Mouse (Mus musculus) left cerebral cortex, postnatal 4 days (tissue): Measurements from ENCODE around the gene Zbtb4. TPM values are rescaled to one million over a fixed set of nuclear protein-coding genes. Genes with fewer than 3 reads are reported as not detected.

Experiments used
- DNase-seq: peaks from one replicate; pipeline ENCODE4 v3.0.0-alpha.2; 2022
- intact Hi-C: fragments of 180-260 bp; cut with DNase I; formaldehyde crosslinking; loops from one replicate; pipeline ENCODE4 v1.15.1; 2025
- total RNA-seq, 2 experiments: library from RNA; stranded (reverse); gene quantifications; 2 replicates each; pipeline ENCODE4 v1.2.3; 2021

Zbtb4 gene
- total RNA-seq, 2 experiments from 2014 or later = 47.9 to 52.5 TPM

- intact Hi-C loops = no loop called here
- no peak for DNase-seq
Measured at GRCm38 (mm10) chr11:69828832-69829231, 63.1 kb downstream of the Zbtb4 start.

GRCm38 (mm10) chr11:69833554-69833953 lies 67.8 kb downstream of the Zbtb4 start:
- intact Hi-C loops = no loop called here
- DNase-seq = no peak

Other genes starting within 250 kb of the Zbtb4 start
- 1 to 10 TPM; 9.3 to 9.7 TPM for gene Dnah2, start 216.8 kb upstream of the Zbtb4 start, total RNA-seq
- 100 to 1,000 TPM; 180 to 225 TPM for gene Efnb3, start 205.7 kb upstream of the Zbtb4 start, total RNA-seq
- gene Wrap53, start 185.7 kb upstream of the Zbtb4 start, total RNA-seq = 1 to 10 TPM; 8.5 to 8.6 TPM
- gene Trp53, start 185.6 kb upstream of the Zbtb4 start, total RNA-seq = 10 to 100 TPM; 38.0 to 39.1 TPM
- gene Atp1b2, start 160.0 kb upstream of the Zbtb4 start, total RNA-seq = 100 to 1,000 TPM; 166 to 200 TPM
- gene Shbg, start 148.0 kb upstream of the Zbtb4 start, total RNA-seq = not detected
- gene Sat2, start 143.9 kb upstream of the Zbtb4 start, total RNA-seq = 10 to 100 TPM in 1 of 2 experiments, 1 to 10 TPM in 1; 8.7 to 12.4 TPM
- 100 to 1,000 TPM in 1 of 2 experiments, 10 to 100 TPM in 1; 98.2 to 107 TPM for gene Fxr2, start 132.9 kb upstream of the Zbtb4 start, total RNA-seq
- gene Sox15, start 110.6 kb upstream of the Zbtb4 start, total RNA-seq = not detected
- 10 to 100 TPM; 83.6 to 85.3 TPM for gene Mpdu1, start 103.3 kb upstream of the Zbtb4 start, total RNA-seq
- 1 to 10 TPM; 7.1 to 8.5 TPM for gene Cd68, start 99.8 kb upstream of the Zbtb4 start, total RNA-seq
- gene Eif4a1, start 93.5 kb upstream of the Zbtb4 start, total RNA-seq = 100 to 1,000 TPM; 661 to 680 TPM
- 100 to 1,000 TPM; 117 to 129 TPM for gene Senp3, start 83.8 kb upstream of the Zbtb4 start, total RNA-seq
- 1 to 10 TPM in 1 of 2 experiments, under 1 TPM in 1; 0.93 to 1.3 TPM for gene Tnfsf13, start 80.1 kb upstream of the Zbtb4 start, total RNA-seq
- 1 to 10 TPM; 6.4 to 8.7 TPM for gene Tnfsf12, start 70.1 kb upstream of the Zbtb4 start, total RNA-seq
- under 1 TPM; 0.30 to 0.97 TPM for gene Tnfsfm13, start 69.8 kb upstream of the Zbtb4 start, total RNA-seq
- 10 to 100 TPM; 49.6 to 54.6 TPM for gene Polr2a, start 7.3 kb upstream of the Zbtb4 start, total RNA-seq
- gene Slc35g3, start 3.9 kb upstream of the Zbtb4 start, total RNA-seq = not detected
- 1 to 10 TPM in 1 of 2 experiments, under 1 TPM in 1; 0.48 to 1.5 TPM for gene Chrnb1, start 30.0 kb downstream of the Zbtb4 start, total RNA-seq
- gene Fgf11, start 35.9 kb downstream of the Zbtb4 start, total RNA-seq = 10 to 100 TPM; 25.2 to 29.6 TPM
- gene Tmem102, start 39.7 kb downstream of the Zbtb4 start, total RNA-seq = not detected
- not detected for gene Gm39566, start 49.4 kb downstream of the Zbtb4 start, total RNA-seq
- not detected for gene Spem2, start 52.6 kb downstream of the Zbtb4 start, total RNA-seq
- gene Spem1, start 56.3 kb downstream of the Zbtb4 start, total RNA-seq = 1 to 10 TPM in 1 of 2 experiments, under 1 TPM in 1; 0.93 to 1.1 TPM
- gene Nlgn2, start 71.9 kb downstream of the Zbtb4 start, total RNA-seq = 100 to 1,000 TPM; 237 to 257 TPM
- 100 to 1,000 TPM; 140 to 155 TPM for gene Tmem256, start 72.6 kb downstream of the Zbtb4 start, total RNA-seq
- gene Plscr3, start 80.5 kb downstream of the Zbtb4 start, total RNA-seq = 10 to 100 TPM; 46.2 to 52.1 TPM
- gene Tnk1, start 92.8 kb downstream of the Zbtb4 start, total RNA-seq = not detected
- gene Tmem95, start 112.1 kb downstream of the Zbtb4 start, total RNA-seq = not detected
- gene Kctd11, start 115.5 kb downstream of the Zbtb4 start, total RNA-seq = 1 to 10 TPM in 1 of 2 experiments, under 1 TPM in 1; 0.38 to 1.0 TPM
- under 1 TPM; 0.50 to 0.72 TPM for gene Acap1, start 129.6 kb downstream of the Zbtb4 start, total RNA-seq
- gene 2810408A11Rik, start 135.1 kb downstream of the Zbtb4 start, total RNA-seq = 10 to 100 TPM in 1 of 2 experiments, 1 to 10 TPM in 1; 8.3 to 10.7 TPM
- 100 to 1,000 TPM; 157 to 165 TPM for gene Neurl4, start 135.2 kb downstream of the Zbtb4 start, total RNA-seq
- gene Gps2, start 148.0 kb downstream of the Zbtb4 start, total RNA-seq = 10 to 100 TPM; 37.8 to 38.3 TPM
- 100 to 1,000 TPM; 539 to 555 TPM for gene Eif5a, start 156.0 kb downstream of the Zbtb4 start, total RNA-seq
- gene Ybx2, start 169.9 kb downstream of the Zbtb4 start, total RNA-seq = 10 to 100 TPM; 16.1 to 23.5 TPM
- gene Slc2a4, start 182.3 kb downstream of the Zbtb4 start, total RNA-seq = 1 to 10 TPM; 1.7 to 3.2 TPM
- gene Cldn7, start 198.9 kb downstream of the Zbtb4 start, total RNA-seq = not detected
- 100 to 1,000 TPM in 1 of 2 experiments, 10 to 100 TPM in 1; 89.3 to 102 TPM for gene Ctdnep1, start 215.2 kb downstream of the Zbtb4 start, total RNA-seq
- gene Elp5, start 216.6 kb downstream of the Zbtb4 start, total RNA-seq = 100 to 1,000 TPM; 112 to 116 TPM
- 100 to 1,000 TPM; 303 to 307 TPM for gene Gabarap, start 225.2 kb downstream of the Zbtb4 start, total RNA-seq
- 10 to 100 TPM; 46.2 to 48.7 TPM for gene Phf23, start 229.9 kb downstream of the Zbtb4 start, total RNA-seq
- gene Dvl2, start 234.7 kb downstream of the Zbtb4 start, total RNA-seq = 10 to 100 TPM; 38.8 to 40.1 TPM
- gene Acadvl, start 249.5 kb downstream of the Zbtb4 start, total RNA-seq = 10 to 100 TPM; 44.8 to 45.0 TPM